Mouse (Mus musculus) neural tube, embryonic 14.5 days (tissue): ENCODE measurements around the gene Gpr89. TPM values are rescaled to one million over a fixed set of nuclear protein-coding genes. Genes with fewer than 3 reads are reported as not detected.

Experiments used
- ATAC-seq: fragments of 200-750 bp; cut with Nextera tagmentation; 2 replicates; pipeline ENCODE4 v1.8.0; 2017; ENCODE audit warnings: low read depth, mild to moderate bottlenecking, moderate TSS enrichment, moderate library complexity
- H3K27ac ChIP-seq: fragments of 300-500 bp; sonication (generic); 2 replicates; pipeline ENCODE4 v1.5.1; 2014; ENCODE audit warnings: low read depth, mild to moderate bottlenecking, control low read depth, low read length, moderate library complexity, mixed read lengths
- H3K27me3 ChIP-seq: fragments of 300-500 bp; sonication (generic); 2 replicates; pipeline ENCODE4 v1.6.1; 2014; ENCODE audit warnings: low read length; ENCODE audit not compliant: control insufficient read depth, insufficient read depth
- H3K36me3 ChIP-seq: fragments of 300-500 bp; sonication (generic); 2 replicates; pipeline ENCODE4 v1.6.1; 2014; ENCODE audit warnings: low read length, mixed read lengths; ENCODE audit not compliant: control insufficient read depth, insufficient read depth
- H3K4me1 ChIP-seq: fragments of 300-500 bp; sonication (generic); 2 replicates; pipeline ENCODE4 v1.6.1; 2014; ENCODE audit warnings: low read length; ENCODE audit not compliant: control insufficient read depth, insufficient read depth
- H3K4me2 ChIP-seq: fragments of 300-500 bp; sonication (generic); 2 replicates; pipeline ENCODE4 v1.6.1; 2014; ENCODE audit warnings: mild to moderate bottlenecking, low read depth, low read length, control low read depth
- H3K4me3 ChIP-seq: fragments of 300-500 bp; sonication (generic); 2 replicates; pipeline ENCODE4 v1.5.1; 2014; ENCODE audit warnings: low read depth, low read length, control low read depth, mixed read lengths
- H3K9ac ChIP-seq: fragments of 300-500 bp; sonication (generic); replicated peaks from 2 replicates; pipeline ENCODE4 v1.6.1; 2014; ENCODE audit warnings: low read depth, mild to moderate bottlenecking, control low read depth, low read length, mixed read lengths
- H3K9me3 ChIP-seq: fragments of 300-500 bp; sonication (generic); 2 replicates; pipeline ENCODE4 v1.6.1; 2016; ENCODE audit warnings: low read length; ENCODE audit not compliant: control insufficient read depth
- WGBS: fragments of 180-500 bp; shearing (Covaris S2); extraction: QIAGEN DNeasy Blood & Tissue Kit; methylation state at CpG from one replicate; pipeline ENCODE4 v1.1.7; 2014; 5-methylcytosine and 5-hydroxymethylcytosine counted together
- polyA plus RNA-seq: library from polyadenylated mRNA; unstranded; fragments of >200 nt; fragmentation: Nextera tagmentation; extraction: Ambion mirVana; gene quantifications from 2 replicates; pipeline ENCODE4 v1.2.1, GENCODE M21; 2014

The Gpr89 gene
- polyA plus RNA-seq, 1 experiment from 2014 or later: 41.8 TPM

DNA sequence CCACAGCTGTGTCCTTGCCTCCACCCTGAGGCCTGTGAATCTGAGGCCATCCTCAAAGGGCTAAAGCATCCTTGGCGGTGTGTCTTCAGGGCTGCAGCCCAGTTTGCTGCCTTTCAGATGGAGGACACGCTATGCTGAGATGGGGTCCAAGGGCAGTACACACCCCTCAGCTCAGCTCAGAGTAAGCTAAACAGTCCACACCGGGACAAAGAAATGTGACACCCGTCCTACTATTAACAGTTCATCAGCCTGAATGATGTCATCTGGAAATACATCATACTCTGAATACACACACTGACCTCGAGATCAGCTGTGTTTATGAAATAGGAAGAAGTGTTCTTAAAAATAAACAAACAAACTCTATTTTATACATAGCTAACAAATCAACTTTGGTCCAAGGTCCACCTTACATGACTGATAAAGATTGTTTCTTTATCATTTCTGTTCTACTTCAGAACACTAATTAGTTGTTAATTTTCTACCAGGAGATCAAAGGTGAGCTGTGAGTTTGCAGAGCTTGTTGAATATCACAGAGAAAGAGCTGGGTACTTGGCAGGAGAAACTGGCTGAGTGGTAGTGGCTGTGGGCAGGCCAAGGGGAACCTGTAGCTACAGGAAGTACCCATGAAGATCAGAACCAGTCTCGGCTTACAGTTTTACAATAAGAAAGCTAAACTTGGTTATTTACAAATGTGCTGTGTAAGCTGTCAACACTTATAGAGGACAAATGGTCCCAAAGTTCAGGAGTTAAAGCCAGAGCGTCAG, 30.2 kb downstream of the Gpr89 start:
- H3K27me3 ChIP-seq: no peaks in the 10 kb centered on the region
- peaks cover 37% of the 10 kb centered on the region for H3K36me3 ChIP-seq
- no peaks in the 10 kb centered on the region for H3K4me1 ChIP-seq
- H3K4me3 ChIP-seq: no peak overlapping the region
- no peak for ATAC-seq
- H3K9me3 ChIP-seq: no peaks in the 10 kb centered on the region
- no peak overlapping the region for H3K4me2 ChIP-seq
- no peak overlapping the region for H3K9ac ChIP-seq
- WGBS: 83% methylated on average over 7 of the region's 7 CpGs
- no peak overlapping the region for H3K27ac ChIP-seq

DNA sequence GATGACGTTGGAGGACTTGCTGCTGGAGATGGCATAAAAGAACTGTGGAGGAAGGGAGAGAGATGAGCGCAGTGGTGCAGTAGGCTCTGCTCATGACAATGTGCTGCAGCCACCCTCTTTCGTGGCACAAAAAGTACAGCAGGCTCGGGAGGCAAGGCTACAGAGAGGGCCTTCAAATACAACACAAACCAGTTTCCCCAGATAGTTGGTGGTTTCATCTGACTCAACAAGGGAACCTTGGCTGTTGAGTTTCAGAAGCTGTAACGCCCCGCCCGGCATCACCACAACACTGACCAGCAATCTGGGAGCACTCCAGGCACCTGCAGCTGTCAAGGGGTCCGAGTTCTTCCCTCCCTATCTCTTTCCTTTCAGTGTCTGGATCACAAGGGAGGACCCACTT, 32.6 kb downstream of the Gpr89 start:
- Histone ChIP-seq H3K27me3 (no peaks in the 10 kb centered on the region), H3K9me3 (no peaks in the 10 kb centered on the region), H3K9ac (no peak overlapping the region), H3K27ac (no peak overlapping the region), H3K4me3 (no peak overlapping the region), H3K4me1 (no peaks in the 10 kb centered on the region), H3K36me3 (peaks cover 46% of the 10 kb centered on the region), H3K4me2 (no peak overlapping the region)
- WGBS: 92% methylated on average over 8 of the region's 8 CpGs
- ATAC-seq: no peak

DNA sequence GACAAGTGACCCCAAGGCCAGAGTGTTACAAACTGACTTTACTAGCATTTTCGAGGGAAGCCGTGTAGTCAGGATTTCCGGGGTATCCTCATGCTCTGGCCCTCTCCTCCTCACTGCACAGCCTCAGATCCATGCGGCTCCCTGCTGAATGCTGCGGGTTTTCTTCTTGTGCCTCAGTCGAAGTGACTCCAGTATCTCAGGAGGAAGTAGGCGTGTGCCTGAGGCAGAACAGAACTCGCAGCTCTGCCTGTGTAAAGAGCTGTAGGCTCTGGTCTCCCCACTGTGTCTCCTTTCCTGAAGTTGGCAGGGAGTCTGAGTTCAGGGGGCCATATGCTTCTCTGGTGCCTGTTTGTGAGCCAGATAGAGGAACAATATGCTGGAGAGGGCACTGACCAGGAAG, 34.1 kb downstream of the Gpr89 start:
- no peak overlapping the region for H3K9ac ChIP-seq
- no peaks in the 10 kb centered on the region for H3K27me3 ChIP-seq
- H3K27ac ChIP-seq: no peak overlapping the region
- no peaks in the 10 kb centered on the region for H3K4me1 ChIP-seq
- no peak overlapping the region for H3K4me2 ChIP-seq
- peaks cover 46% of the 10 kb centered on the region for H3K36me3 ChIP-seq
- no peak for ATAC-seq
- H3K4me3 ChIP-seq: no peak overlapping the region
- 90% methylated on average over 8 of the region's 8 CpGs for WGBS
- no peaks in the 10 kb centered on the region for H3K9me3 ChIP-seq

DNA sequence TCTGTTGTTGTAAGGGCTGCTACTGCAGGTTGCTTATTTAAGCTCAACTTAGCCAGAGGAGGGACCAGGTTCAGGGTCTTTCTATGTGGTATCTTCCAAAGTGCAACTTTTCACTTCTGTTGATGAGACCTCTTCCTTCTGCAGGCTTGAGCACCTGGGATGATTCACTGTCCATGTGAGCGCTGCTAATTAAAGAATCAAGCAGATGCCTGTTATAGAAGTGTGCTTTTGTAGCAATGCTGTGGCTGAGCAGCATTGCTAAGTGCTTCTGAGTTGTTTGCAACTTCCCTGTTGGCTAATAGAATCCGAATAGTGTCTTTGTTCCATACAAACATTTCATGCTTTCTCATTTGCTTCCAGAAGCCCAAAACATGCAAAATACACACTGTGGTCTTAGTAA, 34.9 kb downstream of the Gpr89 start:
- H3K27ac ChIP-seq: no peak overlapping the region
- H3K4me1 ChIP-seq: no peaks in the 10 kb centered on the region
- H3K9me3 ChIP-seq: no peaks in the 10 kb centered on the region
- no peak overlapping the region for H3K4me3 ChIP-seq
- no peaks in the 10 kb centered on the region for H3K27me3 ChIP-seq
- H3K36me3 ChIP-seq: peaks cover 45% of the 10 kb centered on the region
- H3K9ac ChIP-seq: no peak overlapping the region
- H3K4me2 ChIP-seq: no peak overlapping the region
- ATAC-seq: no peak
- 98% methylated on average over 2 of the region's 2 CpGs for WGBS

DNA sequence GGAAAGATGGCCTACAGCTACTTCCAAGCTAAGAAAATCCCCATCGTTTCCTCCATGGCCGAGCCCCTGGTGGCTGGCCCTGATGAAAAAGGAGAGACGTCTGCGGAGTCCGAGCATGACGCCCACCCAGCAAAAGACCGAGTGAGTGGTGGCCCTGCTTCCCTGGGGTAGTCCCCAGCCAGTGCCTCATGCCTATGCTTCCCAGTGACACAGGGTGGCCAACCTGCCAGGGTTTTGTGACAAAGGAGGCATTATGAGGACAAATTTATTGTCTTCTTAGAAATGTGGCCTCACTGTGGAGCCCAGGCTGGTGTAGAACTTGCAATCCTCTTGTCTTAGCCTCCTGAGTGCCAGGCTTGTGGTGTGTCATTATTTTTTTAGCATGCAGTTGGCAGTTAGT, 36.1 kb downstream of the Gpr89 start:
- H3K4me2 ChIP-seq: no peak overlapping the region
- H3K27me3 ChIP-seq: no peaks in the 10 kb centered on the region
- H3K9ac ChIP-seq: no peak overlapping the region
- H3K36me3 ChIP-seq: peaks cover 36% of the 10 kb centered on the region
- no peak for ATAC-seq
- no peak overlapping the region for H3K4me3 ChIP-seq
- 91% methylated on average over 7 of the region's 7 CpGs for WGBS
- H3K27ac ChIP-seq: no peak overlapping the region
- H3K9me3 ChIP-seq: no peaks in the 10 kb centered on the region
- H3K4me1 ChIP-seq: no peaks in the 10 kb centered on the region

DNA sequence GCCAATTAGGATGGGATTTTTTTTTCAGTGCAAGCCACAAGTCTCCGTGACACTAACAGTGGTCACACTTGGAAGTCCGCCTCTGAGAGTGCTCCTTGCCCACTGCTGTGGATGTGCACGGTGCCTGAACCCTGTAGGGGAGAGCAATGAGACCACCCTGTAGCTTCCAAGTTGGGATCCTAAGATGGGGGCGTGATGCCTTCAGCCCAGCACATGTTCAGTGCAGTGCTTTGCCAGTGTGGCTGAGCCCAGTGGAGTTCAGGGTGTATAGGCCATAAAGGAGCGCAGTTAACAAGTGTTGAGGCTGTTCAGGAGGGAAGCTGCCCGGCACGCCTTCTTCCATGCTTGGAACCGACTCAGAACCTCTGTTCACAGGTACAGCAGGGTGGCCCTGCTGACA, 36.6 kb downstream of the Gpr89 start:
- Histone ChIP-seq H3K27ac (no peak overlapping the region), H3K27me3 (no peaks in the 10 kb centered on the region), H3K4me3 (no peak overlapping the region), H3K9me3 (no peaks in the 10 kb centered on the region), H3K9ac (no peak overlapping the region), H3K4me1 (no peaks in the 10 kb centered on the region), H3K36me3 (peaks cover 33% of the 10 kb centered on the region), H3K4me2 (no peak overlapping the region)
- ATAC-seq: no peak
- 94% methylated on average over 8 of the region's 8 CpGs for WGBS

DNA sequence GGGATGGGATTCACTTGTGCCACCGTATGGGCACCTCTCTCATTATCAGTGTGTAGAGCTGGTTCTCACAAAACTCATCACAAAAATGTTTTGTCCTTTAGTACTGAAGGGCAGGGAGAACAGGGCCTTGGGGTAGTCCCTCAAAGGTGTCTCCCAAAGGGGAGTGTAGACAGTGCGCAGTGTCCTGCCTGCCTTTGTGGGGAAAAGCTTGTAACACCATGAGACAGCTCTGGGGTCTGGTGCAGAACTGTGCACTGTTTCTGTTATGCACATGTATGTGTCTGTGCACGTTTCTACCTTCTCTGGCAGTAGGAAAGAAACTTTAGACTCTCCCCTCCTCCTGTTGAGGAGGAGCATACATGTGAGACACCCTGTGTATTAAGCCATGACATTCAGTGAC, 37.3 kb downstream of the Gpr89 start:
- WGBS: 94% methylated on average over 3 of the region's 3 CpGs
- no peaks in the 10 kb centered on the region for H3K9me3 ChIP-seq
- H3K27me3 ChIP-seq: no peaks in the 10 kb centered on the region
- H3K4me1 ChIP-seq: no peaks in the 10 kb centered on the region
- H3K4me3 ChIP-seq: no peak overlapping the region
- H3K36me3 ChIP-seq: peaks cover 26% of the 10 kb centered on the region
- H3K9ac ChIP-seq: no peak overlapping the region
- ATAC-seq: no peak
- no peak overlapping the region for H3K27ac ChIP-seq
- H3K4me2 ChIP-seq: no peak overlapping the region

DNA sequence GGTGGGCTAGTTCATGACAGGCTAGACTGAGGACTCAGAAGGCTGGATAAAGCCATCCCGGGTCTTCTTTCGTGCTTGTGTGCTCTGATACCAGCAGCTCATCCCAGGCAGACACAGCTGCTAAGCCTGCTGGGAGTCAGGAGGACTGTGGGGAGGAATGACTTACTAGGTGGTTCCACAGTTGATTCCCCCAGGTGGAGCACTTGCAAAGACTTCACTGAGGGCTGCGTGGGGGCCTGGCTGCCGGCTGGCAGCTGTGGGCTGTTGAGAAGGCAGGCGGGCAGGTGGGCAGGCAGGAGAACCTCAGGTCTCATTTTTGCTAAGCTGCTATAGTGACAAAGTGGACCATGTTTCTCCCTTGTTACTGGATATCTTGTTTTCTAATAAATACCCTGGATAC, 44.6 kb downstream of the Gpr89 start:
- no peak overlapping the region for H3K27ac ChIP-seq
- H3K4me1 ChIP-seq: no peaks in the 10 kb centered on the region
- H3K27me3 ChIP-seq: no peaks in the 10 kb centered on the region
- ATAC-seq: no peak
- WGBS: 95% methylated on average over 5 of the region's 5 CpGs
- H3K9ac ChIP-seq: no peak overlapping the region
- no peaks in the 10 kb centered on the region for H3K36me3 ChIP-seq
- no peak overlapping the region for H3K4me2 ChIP-seq
- H3K9me3 ChIP-seq: no peaks in the 10 kb centered on the region
- no peak overlapping the region for H3K4me3 ChIP-seq

DNA sequence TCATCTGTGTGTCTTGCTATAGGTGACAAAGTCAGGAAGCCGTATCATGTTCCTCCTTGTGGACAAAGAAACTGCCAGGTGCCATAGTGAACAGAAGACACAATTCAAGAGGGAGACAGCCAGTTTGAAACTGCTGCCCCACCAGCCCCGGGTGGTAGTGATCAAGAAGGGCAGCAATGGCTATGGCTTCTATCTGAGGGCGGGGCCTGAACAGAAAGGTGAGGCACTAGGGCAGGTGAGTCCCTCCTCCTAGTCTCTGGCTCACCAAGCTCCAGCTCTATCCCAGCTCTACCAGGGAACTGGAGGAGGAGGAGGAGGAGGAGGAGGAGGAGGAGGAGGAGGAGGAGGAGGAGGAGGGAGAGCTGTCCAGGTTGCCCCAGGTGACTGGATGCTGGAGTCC, 49.3 kb downstream of the Gpr89 start:
- H3K9ac ChIP-seq: no peak overlapping the region
- ATAC-seq: no peak
- H3K27me3 ChIP-seq: no peaks in the 10 kb centered on the region
- WGBS: 78% methylated on average over 3 of the region's 3 CpGs
- no peak overlapping the region for H3K27ac ChIP-seq
- H3K36me3 ChIP-seq: no peaks in the 10 kb centered on the region
- H3K4me1 ChIP-seq: no peaks in the 10 kb centered on the region
- H3K9me3 ChIP-seq: no peaks in the 10 kb centered on the region
- H3K4me2 ChIP-seq: no peak overlapping the region
- no peak overlapping the region for H3K4me3 ChIP-seq
